Mouse (Mus musculus): Measurements from ENCODE around the gene Polr2l. TPM values are rescaled to one million over a fixed set of nuclear protein-coding genes. Genes with fewer than 3 reads are reported as not detected.

Polr2l gene
- polyA plus RNA-seq, 1 experiment from 2014 or later = 72.9 TPM

- WGBS (ENCODE audit: insufficient replicate concordance) = under 1% methylated on average over 12 of the region's 12 CpGs
- Histone ChIP-seq H3K9ac (ENCODE audit: low read depth, low read length) (peak overlapping the region; percentile 97), H3K27me3 (ENCODE audit: control insufficient read depth, insufficient read depth, low read length) (no peaks in the 10 kb centered on the region), H3K4me3 (ENCODE audit: low read depth, low read length) (peak overlapping the region; percentile 85), H3K9me3 (replicated peaks; ENCODE audit: control insufficient read depth, low read length) (no peaks in the 10 kb centered on the region), H3K4me1 (ENCODE audit: control insufficient read depth, insufficient read depth, low read length) (peaks cover 38% of the 10 kb centered on the region), H3K27ac (ENCODE audit: low read depth, low read length) (peak overlapping the region; percentile 79), H3K36me3 (ENCODE audit: control insufficient read depth, insufficient read depth, low read length) (peaks cover 13% of the 10 kb centered on the region), H3K4me2 (peak overlapping the region; percentile 97)
- ATAC-seq (replicated peaks; ENCODE audit: insufficient number of reproducible peaks, low FRiP score, low TSS enrichment) = no peak
Observed at GRCm38 (mm10) chr7:141475805-141476158, 850 bp upstream of the Polr2l start.

- Histone ChIP-seq H3K9ac (ENCODE audit: low read depth, low read length) (peak overlapping the region; percentile 97), H3K4me3 (ENCODE audit: low read depth, low read length) (peak overlapping the region; percentile 85), H3K4me1 (ENCODE audit: control insufficient read depth, insufficient read depth, low read length) (peaks cover 44% of the 10 kb centered on the region), H3K27me3 (ENCODE audit: control insufficient read depth, insufficient read depth, low read length) (no peaks in the 10 kb centered on the region), H3K27ac (ENCODE audit: low read depth, low read length) (no peak overlapping the region), H3K9me3 (replicated peaks; ENCODE audit: control insufficient read depth, low read length) (no peaks in the 10 kb centered on the region), H3K36me3 (ENCODE audit: control insufficient read depth, insufficient read depth, low read length) (peaks cover 22% of the 10 kb centered on the region), H3K4me2 (peak overlapping the region; percentile 97)
- ATAC-seq (replicated peaks; ENCODE audit: insufficient number of reproducible peaks, low FRiP score, low TSS enrichment) = no peak
- WGBS (ENCODE audit: insufficient replicate concordance) = 9% methylated on average over 5 of the region's 5 CpGs
Observed at GRCm38 (mm10) chr7:141474160-141474559, 772 bp downstream of the Polr2l start.

- no peak overlapping the region for H3K9ac ChIP-seq (ENCODE audit: low read depth, low read length)
- no peaks in the 10 kb centered on the region for H3K27me3 ChIP-seq (ENCODE audit: control insufficient read depth, insufficient read depth, low read length)
- peaks cover 49% of the 10 kb centered on the region for H3K4me1 ChIP-seq (ENCODE audit: control insufficient read depth, insufficient read depth, low read length)
- 83% methylated on average over 6 of the region's 6 CpGs for WGBS (ENCODE audit: insufficient replicate concordance)
- peaks cover 22% of the 10 kb centered on the region for H3K36me3 ChIP-seq (ENCODE audit: control insufficient read depth, insufficient read depth, low read length)
- H3K4me3 ChIP-seq (ENCODE audit: low read depth, low read length) = no peak overlapping the region
- no peaks in the 10 kb centered on the region for H3K9me3 ChIP-seq (replicated peaks; ENCODE audit: control insufficient read depth, low read length)
- ATAC-seq (replicated peaks; ENCODE audit: insufficient number of reproducible peaks, low FRiP score, low TSS enrichment) = no peak
- H3K27ac ChIP-seq (ENCODE audit: low read depth, low read length) = no peak overlapping the region
- no peak overlapping the region for H3K4me2 ChIP-seq
Observed at GRCm38 (mm10) chr7:141472763-141473162, 2.2 kb downstream of the Polr2l start.

GRCm38 (mm10) chr7:141472226-141472625 lies 2.7 kb downstream of the Polr2l start:
- H3K36me3 ChIP-seq (ENCODE audit: control insufficient read depth, insufficient read depth, low read length) = peaks cover 22% of the 10 kb centered on the region
- no peak overlapping the region for H3K9ac ChIP-seq (ENCODE audit: low read depth, low read length)
- no peak overlapping the region for H3K27ac ChIP-seq (ENCODE audit: low read depth, low read length)
- H3K4me2 ChIP-seq = no peak overlapping the region
- no peak overlapping the region for H3K4me3 ChIP-seq (ENCODE audit: low read depth, low read length)
- no peaks in the 10 kb centered on the region for H3K9me3 ChIP-seq (replicated peaks; ENCODE audit: control insufficient read depth, low read length)
- H3K4me1 ChIP-seq (ENCODE audit: control insufficient read depth, insufficient read depth, low read length) = peaks cover 43% of the 10 kb centered on the region
- H3K27me3 ChIP-seq (ENCODE audit: control insufficient read depth, insufficient read depth, low read length) = no peaks in the 10 kb centered on the region
- ATAC-seq (replicated peaks; ENCODE audit: insufficient number of reproducible peaks, low FRiP score, low TSS enrichment) = no peak
- WGBS (ENCODE audit: insufficient replicate concordance) = 81% methylated on average over 6 of the region's 6 CpGs

- no peak overlapping the region for H3K4me3 ChIP-seq (ENCODE audit: low read depth, low read length)
- no peak overlapping the region for H3K4me2 ChIP-seq
- peaks cover 22% of the 10 kb centered on the region for H3K36me3 ChIP-seq (ENCODE audit: control insufficient read depth, insufficient read depth, low read length)
- no peak overlapping the region for H3K27ac ChIP-seq (ENCODE audit: low read depth, low read length)
- WGBS (ENCODE audit: insufficient replicate concordance) = 95% methylated on average over 1 of the region's 1 CpGs
- no peaks in the 10 kb centered on the region for H3K27me3 ChIP-seq (ENCODE audit: control insufficient read depth, insufficient read depth, low read length)
- no peaks in the 10 kb centered on the region for H3K9me3 ChIP-seq (replicated peaks; ENCODE audit: control insufficient read depth, low read length)
- peaks cover 44% of the 10 kb centered on the region for H3K4me1 ChIP-seq (ENCODE audit: control insufficient read depth, insufficient read depth, low read length)
- ATAC-seq (replicated peaks; ENCODE audit: insufficient number of reproducible peaks, low FRiP score, low TSS enrichment) = no peak
- H3K9ac ChIP-seq (ENCODE audit: low read depth, low read length) = no peak overlapping the region
Observed at GRCm38 (mm10) chr7:141471236-141471635, 3.7 kb downstream of the Polr2l start.

GRCm38 (mm10) chr7:141470637-141470944 lies 4.3 kb downstream of the Polr2l start:
- Histone ChIP-seq H3K4me1 (ENCODE audit: control insufficient read depth, insufficient read depth, low read length) (peaks cover 41% of the 10 kb centered on the region), H3K27me3 (ENCODE audit: control insufficient read depth, insufficient read depth, low read length) (peaks cover 2% of the 10 kb centered on the region; the same call in 1 of the 2 replicates), H3K4me2 (no peak overlapping the region), H3K9ac (ENCODE audit: low read depth, low read length) (no peak overlapping the region), H3K4me3 (ENCODE audit: low read depth, low read length) (no peak overlapping the region), H3K36me3 (ENCODE audit: control insufficient read depth, insufficient read depth, low read length) (peaks cover 22% of the 10 kb centered on the region), H3K27ac (ENCODE audit: low read depth, low read length) (no peak overlapping the region), H3K9me3 (replicated peaks; ENCODE audit: control insufficient read depth, low read length) (no peaks in the 10 kb centered on the region)
- WGBS (ENCODE audit: insufficient replicate concordance) = 91% methylated on average over 10 of the region's 10 CpGs
- ATAC-seq (replicated peaks; ENCODE audit: insufficient number of reproducible peaks, low FRiP score, low TSS enrichment) = no peak

- peaks cover 7% of the 10 kb centered on the region for H3K27me3 ChIP-seq (ENCODE audit: control insufficient read depth, insufficient read depth, low read length)
- peak overlapping the region; percentile 87 for H3K9ac ChIP-seq (ENCODE audit: low read depth, low read length)
- peak overlapping the region; percentile 96; the same call in 1 of the 2 replicates for H3K27ac ChIP-seq (ENCODE audit: low read depth, low read length)
- no peaks in the 10 kb centered on the region for H3K9me3 ChIP-seq (replicated peaks; ENCODE audit: control insufficient read depth, low read length)
- H3K36me3 ChIP-seq (ENCODE audit: control insufficient read depth, insufficient read depth, low read length) = peaks cover 22% of the 10 kb centered on the region
- H3K4me2 ChIP-seq = peak overlapping the region; percentile 80
- ATAC-seq (replicated peaks; ENCODE audit: insufficient number of reproducible peaks, low FRiP score, low TSS enrichment) = no peak
- WGBS (ENCODE audit: insufficient replicate concordance) = 88% methylated on average over 18 of the region's 18 CpGs
- H3K4me1 ChIP-seq (ENCODE audit: control insufficient read depth, insufficient read depth, low read length) = peaks cover 44% of the 10 kb centered on the region
- no peak overlapping the region for H3K4me3 ChIP-seq (ENCODE audit: low read depth, low read length)
Observed at GRCm38 (mm10) chr7:141469901-141470636, 4.9 kb downstream of the Polr2l start.

- Histone ChIP-seq H3K9me3 (replicated peaks; ENCODE audit: control insufficient read depth, low read length) (no peaks in the 10 kb centered on the region), H3K36me3 (ENCODE audit: control insufficient read depth, insufficient read depth, low read length) (peaks cover 22% of the 10 kb centered on the region), H3K4me1 (ENCODE audit: control insufficient read depth, insufficient read depth, low read length) (peaks cover 50% of the 10 kb centered on the region), H3K27ac (ENCODE audit: low read depth, low read length) (peak overlapping the region; percentile 96), H3K4me3 (ENCODE audit: low read depth, low read length) (peak overlapping the region; percentile 73), H3K9ac (ENCODE audit: low read depth, low read length) (peak overlapping the region; percentile 87), H3K27me3 (ENCODE audit: control insufficient read depth, insufficient read depth, low read length) (peaks cover 13% of the 10 kb centered on the region), H3K4me2 (peak overlapping the region; percentile 80)
- ATAC-seq (replicated peaks; ENCODE audit: insufficient number of reproducible peaks, low FRiP score, low TSS enrichment) = no peak
- 85% methylated on average over 6 of the region's 6 CpGs for WGBS (ENCODE audit: insufficient replicate concordance)
Observed at GRCm38 (mm10) chr7:141469352-141469751, 5.6 kb downstream of the Polr2l start.
